Mouse (Mus musculus) yolk sac, embryonic 10.5 days (tissue): Measurements from ENCODE around the gene Gm4981.
"Not testable (repeated sequence)": the region's sequence is repeated elsewhere in the genome, so short reads cannot be mapped to it uniquely, and the experiment has no call there.

ENCODE experiments used
- DNase-seq: peaks from one replicate; pipeline ENCODE4 v3.0.0-alpha.2; 2017; ENCODE audit warnings: low spot score

Gene Gm4981

GRCm38 (mm10) chr10:58236613-58237012, at the start of gene Gm4981:
Gene Gm4981, minus strand, starts transcription at chr10:58236701.
- DNase-seq: peak; percentile 7

GRCm38 (mm10) chr10:58282238-58282637, 45.7 kb upstream of the Gm4981 start:
- no peak for DNase-seq

GRCm38 (mm10) chr10:58258466-58258865, 22.0 kb upstream of the Gm4981 start:
- DNase-seq: no peak

GRCm38 (mm10) chr10:58255954-58256353, 19.5 kb upstream of the Gm4981 start:
- DNase-seq: peak; percentile 25

GRCm38 (mm10) chr10:58255213-58255892, 18.9 kb upstream of the Gm4981 start, which contains the start of gene Gcc2:
Gene Gcc2, plus strand, starts transcription at chr10:58255497.
- DNase-seq: peak; percentile 92

GRCm38 (mm10) chr10:58254635-58255175, 18.2 kb upstream of the Gm4981 start:
- no peak for DNase-seq

- no peak for DNase-seq
These were observed 13.0 kb upstream of the Gm4981 start for GRCm38 (mm10) chr10:58249535-58249934.

- peak; percentile 45 for DNase-seq
These were observed 2.7 kb upstream of the Gm4981 start for GRCm38 (mm10) chr10:58238984-58239740.

- DNase-seq: not testable (repeated sequence)
These were observed 1.5 kb downstream of the Gm4981 start for GRCm38 (mm10) chr10:58234985-58235384.

- DNase-seq: not testable (repeated sequence)
These were observed 2.8 kb downstream of the Gm4981 start for GRCm38 (mm10) chr10:58233740-58234121.

- not testable (repeated sequence) for DNase-seq
These were observed 3.3 kb downstream of the Gm4981 start for GRCm38 (mm10) chr10:58233054-58233739.

GRCm38 (mm10) chr10:58232641-58232969, 3.9 kb downstream of the Gm4981 start, which contains the start of gene Duxf3:
Gene Duxf3, minus strand, starts transcription at chr10:58232675.
- not testable (repeated sequence) for DNase-seq

GRCm38 (mm10) chr10:58231779-58232640, 4.5 kb downstream of the Gm4981 start:
- peak; percentile 64 for DNase-seq

- peak; percentile 32 for DNase-seq
These were observed 5.4 kb downstream of the Gm4981 start for GRCm38 (mm10) chr10:58231088-58231487.

- not testable (repeated sequence) for DNase-seq
These were observed 6.5 kb downstream of the Gm4981 start for GRCm38 (mm10) chr10:58230021-58230420.

- DNase-seq: not testable (repeated sequence)
These were observed 8.7 kb downstream of the Gm4981 start for GRCm38 (mm10) chr10:58227798-58228197.

- DNase-seq: peak; percentile 24
These were observed 10.1 kb downstream of the Gm4981 start for GRCm38 (mm10) chr10:58226357-58226756.

GRCm38 (mm10) chr10:58224827-58225785, 11.4 kb downstream of the Gm4981 start, which contains the start of gene AW822073:
Gene AW822073, minus strand, starts transcription at chr10:58224930.
- DNase-seq: peak; percentile 18

- peak; percentile 45 for DNase-seq
These were observed 12.3 kb downstream of the Gm4981 start for GRCm38 (mm10) chr10:58223972-58224805.
